Mouse (Mus musculus) hindbrain, embryonic 13.5 days (tissue): Measurements from ENCODE around the gene Cln5. TPM values are rescaled to one million over a fixed set of nuclear protein-coding genes. Genes with fewer than 3 reads are reported as not detected.

Source experiments
- ATAC-seq: fragments of 200-750 bp; cut with Nextera tagmentation; 2 replicates; pipeline ENCODE4 v1.8.0; 2017; ENCODE audit warnings: moderate TSS enrichment; ENCODE audit not compliant: low FRiP score
- H3K27ac ChIP-seq: fragments of 300-500 bp; sonication (generic); 2 replicates; pipeline ENCODE4 v1.5.1; 2015; ENCODE audit warnings: inconsistent platforms, mild to moderate bottlenecking, moderate library complexity
- H3K27me3 ChIP-seq: fragments of 300-500 bp; sonication (generic); 2 replicates; pipeline ENCODE4 v1.6.1; 2015; ENCODE audit warnings: mild to moderate bottlenecking, inconsistent platforms
- H3K36me3 ChIP-seq: fragments of 300-500 bp; sonication (generic); 2 replicates; pipeline ENCODE4 v1.6.1; 2015; ENCODE audit warnings: mild to moderate bottlenecking, inconsistent platforms
- H3K4me1 ChIP-seq: fragments of 300-500 bp; sonication (generic); replicated peaks from 2 replicates; pipeline ENCODE4 v1.6.1; 2015; ENCODE audit warnings: inconsistent platforms
- H3K4me2 ChIP-seq: fragments of 300-500 bp; sonication (generic); 2 replicates; pipeline ENCODE4 v1.6.1; 2015; ENCODE audit warnings: inconsistent platforms, mild to moderate bottlenecking, moderate library complexity
- H3K4me3 ChIP-seq: fragments of 300-500 bp; sonication (generic); 2 replicates; pipeline ENCODE4 v1.5.1; 2015; ENCODE audit warnings: mild to moderate bottlenecking, inconsistent platforms
- H3K9ac ChIP-seq: fragments of 300-500 bp; sonication (generic); 2 replicates; pipeline ENCODE4 v1.6.1; 2015; ENCODE audit warnings: mild to moderate bottlenecking, inconsistent platforms
- H3K9me3 ChIP-seq: fragments of 300-500 bp; sonication (generic); 2 replicates; pipeline ENCODE4 v1.6.1; 2016; ENCODE audit warnings: inconsistent platforms
- WGBS: fragments of 180-500 bp; shearing (Covaris S2); methylation state at CpG from one replicate; pipeline ENCODE4 v1.1.7; 2015; 5-methylcytosine and 5-hydroxymethylcytosine counted together
- polyA plus RNA-seq: library from polyadenylated mRNA; unstranded; fragments of >200 nt; fragmentation: Nextera tagmentation; extraction: Ambion mirVana; gene quantifications from 2 replicates; pipeline ENCODE4 v1.2.1, GENCODE M21; 2015

Cln5 gene
- polyA plus RNA-seq, 1 experiment from 2014 or later, result 15.2 TPM

DNA sequence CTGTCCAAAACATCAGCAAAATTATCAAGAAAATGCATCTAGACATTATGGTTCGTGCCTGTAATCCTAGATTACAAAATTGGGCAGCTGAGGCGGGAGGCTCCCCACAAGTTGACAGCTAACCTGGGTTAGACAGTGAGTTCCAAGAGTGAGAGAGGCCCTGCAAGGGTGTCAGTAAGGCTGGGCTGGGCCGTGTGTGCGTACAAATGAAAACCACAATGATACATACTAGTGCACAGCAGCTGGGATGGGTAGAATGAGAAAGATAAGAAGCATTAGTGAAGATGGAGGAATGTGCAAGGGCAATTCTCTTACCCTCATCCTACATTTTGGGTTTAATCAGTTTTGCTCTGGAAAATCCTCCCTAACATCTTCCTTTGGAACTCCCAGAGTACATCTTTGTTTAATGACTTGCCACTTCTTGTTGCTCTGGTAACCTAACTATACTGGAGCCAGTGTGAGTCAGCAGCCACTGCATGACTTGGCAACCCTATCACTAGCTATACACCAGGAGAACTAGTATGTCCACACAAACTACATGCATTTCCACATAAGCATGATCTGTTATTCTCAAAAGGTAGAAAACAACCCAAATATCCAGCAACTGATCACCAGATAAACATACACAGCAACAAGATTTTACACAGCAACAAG is 16.8 kb downstream of the Cln5 start:
- H3K4me3 ChIP-seq, result no peak overlapping the region
- no peak for ATAC-seq
- no peaks in the 10 kb centered on the region for H3K4me1 ChIP-seq
- no peak overlapping the region for H3K9ac ChIP-seq
- H3K27ac ChIP-seq, result no peak overlapping the region
- H3K9me3 ChIP-seq, result no peaks in the 10 kb centered on the region
- WGBS, result 99% methylated on average over 4 of the region's 4 CpGs
- H3K27me3 ChIP-seq, result no peaks in the 10 kb centered on the region
- no peak overlapping the region for H3K4me2 ChIP-seq
- peaks cover 69% of the 10 kb centered on the region for H3K36me3 ChIP-seq

DNA sequence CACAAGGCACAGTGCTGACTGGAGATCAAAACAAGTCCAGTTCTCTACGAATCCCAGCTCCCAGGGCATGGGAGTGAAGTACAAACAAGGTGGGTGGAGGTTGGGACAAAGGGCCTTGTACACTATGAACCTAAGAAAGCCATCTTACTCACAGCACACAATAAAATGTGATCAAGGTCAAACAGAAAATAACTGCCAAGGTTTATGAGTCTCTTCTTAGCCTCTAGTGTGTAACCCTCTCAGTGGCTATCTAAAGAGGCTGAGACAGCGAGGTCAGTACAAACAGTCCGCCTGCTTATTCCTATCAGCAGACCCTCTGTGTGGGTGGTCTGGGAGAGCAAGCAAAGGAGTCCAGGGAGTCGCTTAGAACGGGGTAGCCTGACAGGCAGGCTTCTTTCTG is 17.8 kb downstream of the Cln5 start:
- 92% methylated on average over 5 of the region's 5 CpGs for WGBS
- ATAC-seq, result no peak
- no peak overlapping the region for H3K4me3 ChIP-seq
- no peaks in the 10 kb centered on the region for H3K27me3 ChIP-seq
- no peaks in the 10 kb centered on the region for H3K4me1 ChIP-seq
- H3K27ac ChIP-seq, result no peak overlapping the region
- H3K36me3 ChIP-seq, result peaks cover 71% of the 10 kb centered on the region
- H3K9ac ChIP-seq, result no peak overlapping the region
- H3K4me2 ChIP-seq, result no peak overlapping the region
- no peaks in the 10 kb centered on the region for H3K9me3 ChIP-seq

GRCm38 (mm10) chr14:103088624-103089023 is 18.6 kb downstream of the Cln5 start:
- Histone ChIP-seq H3K4me1 (peaks cover 4% of the 10 kb centered on the region), H3K36me3 (peaks cover 66% of the 10 kb centered on the region), H3K27ac (no peak overlapping the region), H3K9me3 (no peaks in the 10 kb centered on the region), H3K4me2 (no peak overlapping the region), H3K4me3 (no peak overlapping the region), H3K27me3 (no peaks in the 10 kb centered on the region), H3K9ac (no peak overlapping the region)
- ATAC-seq, result no peak
- 73% methylated on average over 6 of the region's 6 CpGs for WGBS

DNA sequence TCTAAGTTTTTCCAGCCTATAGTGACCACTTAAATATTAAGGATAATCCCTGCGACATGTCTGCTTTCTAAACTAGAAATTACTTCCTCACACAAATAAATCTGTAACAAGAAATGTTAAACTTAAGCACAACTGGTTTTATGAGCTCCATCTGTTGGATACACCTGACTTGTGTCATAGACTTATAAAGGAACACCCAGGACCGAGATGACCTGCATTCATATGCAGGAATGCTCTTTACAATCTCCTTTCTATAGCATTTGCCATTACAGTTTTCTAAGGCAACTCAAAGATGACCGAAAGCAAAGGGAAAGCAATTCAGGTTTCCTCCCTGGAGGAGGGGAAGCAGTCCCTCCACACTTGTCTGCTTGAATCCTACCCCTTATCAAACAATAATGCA is 23.2 kb downstream of the Cln5 start:
- peaks cover 40% of the 10 kb centered on the region for H3K4me1 ChIP-seq
- H3K36me3 ChIP-seq, result peaks cover 36% of the 10 kb centered on the region
- 84% methylated on average over 3 of the region's 3 CpGs for WGBS
- H3K4me3 ChIP-seq, result no peak overlapping the region
- H3K4me2 ChIP-seq, result no peak overlapping the region
- no peaks in the 10 kb centered on the region for H3K9me3 ChIP-seq
- H3K27me3 ChIP-seq, result no peaks in the 10 kb centered on the region
- no peak for ATAC-seq
- H3K9ac ChIP-seq, result no peak overlapping the region
- H3K27ac ChIP-seq, result no peak overlapping the region

DNA sequence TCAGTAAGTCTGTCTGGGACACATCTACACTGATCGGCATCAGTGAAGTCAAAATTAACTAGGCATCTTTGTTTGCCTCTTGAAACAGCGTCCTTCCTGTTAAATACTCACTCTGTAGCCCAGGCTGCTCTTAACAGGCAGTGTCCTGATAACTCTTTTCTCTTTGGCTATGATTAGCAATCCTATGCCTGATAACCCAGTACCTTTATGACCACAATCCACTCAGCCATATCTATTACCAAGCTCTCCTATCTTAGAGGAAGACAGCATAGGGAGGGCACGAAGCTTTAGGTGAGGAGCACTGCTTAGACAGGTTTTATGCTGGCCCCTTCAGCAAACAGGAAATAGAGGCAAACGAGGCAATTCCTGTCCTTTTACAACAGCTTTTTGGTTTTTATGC is 23.7 kb downstream of the Cln5 start:
- H3K4me2 ChIP-seq, result no peak overlapping the region
- WGBS, result 85% methylated on average over 4 of the region's 4 CpGs

GRCm38 (mm10) chr14:103095036-103095435 is 25.0 kb downstream of the Cln5 start:
- Histone ChIP-seq H3K4me1 (peaks cover 40% of the 10 kb centered on the region), H3K4me3 (no peak overlapping the region), H3K36me3 (peaks cover 23% of the 10 kb centered on the region), H3K9me3 (no peaks in the 10 kb centered on the region), H3K9ac (no peak overlapping the region), H3K27ac (no peak overlapping the region), H3K4me2 (no peak overlapping the region), H3K27me3 (no peaks in the 10 kb centered on the region)
- ATAC-seq, result no peak
- 94% methylated on average over 8 of the region's 8 CpGs for WGBS

More for the DNA sequence above, 23.7 kb downstream of the Cln5 start:
- Histone ChIP-seq H3K9ac (no peak overlapping the region), H3K27ac (no peak overlapping the region), H3K36me3 (peaks cover 33% of the 10 kb centered on the region), H3K27me3 (no peaks in the 10 kb centered on the region), H3K4me3 (no peak overlapping the region), H3K4me1 (peaks cover 40% of the 10 kb centered on the region), H3K9me3 (no peaks in the 10 kb centered on the region)
- ATAC-seq, result no peak

DNA sequence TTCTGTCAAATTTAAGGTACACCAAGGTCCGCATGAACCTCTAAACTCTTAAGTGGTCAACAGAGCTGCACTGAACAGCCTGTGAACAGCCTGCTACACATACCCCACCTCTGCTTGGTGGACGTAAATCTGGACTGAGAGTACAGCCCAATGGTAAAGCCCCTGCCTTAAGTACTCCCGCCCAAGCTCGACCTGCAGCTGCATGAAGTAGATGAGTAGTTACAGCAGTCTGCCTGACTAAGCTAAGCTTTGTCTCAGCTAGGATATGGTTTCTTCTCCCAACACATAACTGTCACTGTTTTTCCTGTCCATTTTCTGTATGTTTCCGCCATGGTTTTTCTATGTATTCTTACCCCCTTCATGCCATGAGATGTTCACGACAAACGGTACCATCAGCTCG is 25.8 kb downstream of the Cln5 start:
- no peak overlapping the region for H3K4me3 ChIP-seq
- H3K4me2 ChIP-seq, result no peak overlapping the region; the same call in 1 of the 2 replicates
- WGBS, result 96% methylated on average over 8 of the region's 8 CpGs
- H3K36me3 ChIP-seq, result peaks cover 20% of the 10 kb centered on the region
- H3K9ac ChIP-seq, result no peak overlapping the region
- no peak for ATAC-seq
- no peaks in the 10 kb centered on the region for H3K9me3 ChIP-seq
- peaks cover 40% of the 10 kb centered on the region for H3K4me1 ChIP-seq
- H3K27ac ChIP-seq, result no peak overlapping the region
- H3K27me3 ChIP-seq, result no peaks in the 10 kb centered on the region

GRCm38 (mm10) chr14:103096621-103097020 is 26.6 kb downstream of the Cln5 start:
- H3K36me3 ChIP-seq, result peaks cover 12% of the 10 kb centered on the region
- no peaks in the 10 kb centered on the region for H3K27me3 ChIP-seq
- H3K4me1 ChIP-seq, result peaks cover 40% of the 10 kb centered on the region
- peak overlapping the region; percentile 7; the same call in 1 of the 2 replicates for H3K4me3 ChIP-seq
- H3K27ac ChIP-seq, result no peak overlapping the region
- WGBS, result 69% methylated on average over 6 of the region's 6 CpGs
- peak overlapping the region; percentile 46; the same call in 1 of the 2 replicates for H3K9ac ChIP-seq
- no peaks in the 10 kb centered on the region for H3K9me3 ChIP-seq
- H3K4me2 ChIP-seq, result peak overlapping the region; percentile 69
- ATAC-seq, result no peak

DNA sequence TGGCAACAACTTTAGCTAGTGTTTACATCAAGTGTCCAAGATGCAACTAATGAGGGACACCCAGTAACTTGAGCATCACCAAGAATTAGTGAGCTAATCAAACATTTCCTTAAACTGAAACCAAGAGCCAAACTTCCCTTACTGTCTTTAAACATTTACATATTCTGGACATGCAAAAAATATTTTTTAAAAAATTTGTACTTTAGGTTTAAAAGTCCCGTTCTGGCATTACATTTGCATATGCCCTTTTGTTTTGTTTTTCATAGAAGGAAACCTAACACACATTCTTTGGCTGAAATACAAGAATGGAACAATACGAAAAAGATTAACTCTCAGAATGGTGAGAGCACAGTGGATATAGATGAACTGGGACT is 28.2 kb downstream of the Cln5 start:
- Histone ChIP-seq H3K27me3 (no peaks in the 10 kb centered on the region), H3K4me1 (peaks cover 40% of the 10 kb centered on the region), H3K36me3 (peaks cover 6% of the 10 kb centered on the region), H3K9me3 (no peaks in the 10 kb centered on the region), H3K9ac (peak overlapping the region; percentile 98), H3K4me2 (peak overlapping the region; percentile 69), H3K4me3 (peak overlapping the region; percentile 84), H3K27ac (peak overlapping the region; percentile 99)
- 4% methylated on average over 2 of the region's 2 CpGs for WGBS
- no peak for ATAC-seq

DNA sequence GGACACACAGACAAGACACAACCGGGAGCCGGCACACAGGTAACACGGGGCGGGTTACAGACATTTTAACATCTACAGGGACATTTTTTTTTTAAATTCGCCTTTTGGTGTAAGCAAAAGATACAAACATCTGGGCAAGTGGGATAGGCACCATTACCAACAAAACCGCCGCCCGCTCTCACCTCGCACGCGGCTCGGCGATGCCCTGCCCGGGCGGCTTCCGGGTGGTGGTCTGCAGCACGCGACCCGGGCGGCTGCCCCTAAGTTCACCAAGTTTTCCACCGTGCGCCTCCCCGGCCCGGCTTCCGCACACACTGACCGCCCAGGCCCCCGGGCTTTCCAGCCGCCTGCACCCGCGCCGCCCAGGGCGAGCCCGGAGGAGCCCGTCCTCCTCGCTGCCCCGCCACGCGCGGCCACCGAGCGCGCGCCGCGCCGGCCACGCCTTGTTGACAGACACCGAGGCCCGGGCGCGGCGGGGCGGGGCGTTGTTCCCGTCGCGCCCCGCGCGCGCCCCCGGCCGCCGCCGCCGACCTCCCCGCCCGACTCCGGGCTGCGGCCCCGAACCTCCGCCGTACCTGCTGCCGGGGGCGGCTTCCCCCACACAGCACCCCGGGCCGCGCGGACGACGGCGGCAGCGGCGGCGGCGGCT is 28.7 kb downstream of the Cln5 start:
- peak; percentile 89 for ATAC-seq
- no peaks in the 10 kb centered on the region for H3K9me3 ChIP-seq
- peak overlapping the region; percentile 99 for H3K27ac ChIP-seq
- peak overlapping the region; percentile 69 for H3K4me2 ChIP-seq
- no peaks in the 10 kb centered on the region for H3K27me3 ChIP-seq
- H3K4me3 ChIP-seq, result peak overlapping the region; percentile 84
- H3K4me1 ChIP-seq, result peaks cover 35% of the 10 kb centered on the region
- peak overlapping the region; percentile 98 for H3K9ac ChIP-seq
- WGBS, result under 1% methylated on average over 53 of the region's 86 CpGs
- peaks cover 6% of the 10 kb centered on the region for H3K36me3 ChIP-seq

GRCm38 (mm10) chr14:103099238-103099933 is 29.4 kb downstream of the Cln5 start, which contains the start of gene Fbxl3:
Fbxl3 (minus strand) TSS chr14:103099566.
- peak within 1 kb of the TSS; percentile 98 for H3K9ac ChIP-seq
- peaks cover 29% of the 10 kb centered on the region for H3K4me1 ChIP-seq
- H3K4me2 ChIP-seq, result peak within 1 kb of the TSS; percentile 69
- peak within 1 kb of the TSS; percentile 99 for H3K27ac ChIP-seq
- peak within 1 kb of the TSS; percentile 84 for H3K4me3 ChIP-seq
- H3K36me3 ChIP-seq, result peaks cover 6% of the 10 kb centered on the region
- H3K9me3 ChIP-seq, result no peaks in the 10 kb centered on the region
- WGBS, result under 1% methylated on average over 88 of the region's 88 CpGs
- ATAC-seq, result peak; percentile 85
- no peaks in the 10 kb centered on the region for H3K27me3 ChIP-seq

DNA sequence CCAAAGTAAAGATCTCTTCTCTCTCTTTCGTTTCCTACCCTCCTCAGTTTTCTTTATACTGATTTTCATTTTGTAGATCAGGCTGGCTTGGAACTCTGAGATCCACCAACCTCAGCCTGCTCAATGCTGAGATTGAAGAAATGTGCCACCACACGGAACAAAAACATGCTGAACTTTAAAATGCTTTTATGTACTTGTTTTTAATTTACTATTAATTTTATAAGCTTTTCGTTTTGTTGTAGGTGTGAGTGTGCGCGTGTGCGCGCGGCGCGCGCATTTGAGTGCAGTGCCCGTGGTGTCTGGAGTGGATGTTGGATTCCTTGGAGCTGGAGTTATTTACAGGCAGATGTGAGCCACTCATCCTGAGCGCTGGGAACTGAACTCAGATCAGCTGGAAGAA is 30.3 kb downstream of the Cln5 start:
- Histone ChIP-seq H3K27ac (no peak overlapping the region), H3K36me3 (peaks cover 2% of the 10 kb centered on the region), H3K4me2 (no peak overlapping the region), H3K9me3 (no peaks in the 10 kb centered on the region), H3K9ac (no peak overlapping the region), H3K4me3 (no peak overlapping the region), H3K4me1 (peaks cover 23% of the 10 kb centered on the region), H3K27me3 (no peaks in the 10 kb centered on the region)
- no peak for ATAC-seq
- WGBS, result 90% methylated on average over 13 of the region's 13 CpGs
